Mouse (Mus musculus) embryonic facial prominence, embryonic 14.5 days (tissue): ENCODE results near the gene Ptprg. TPM values are rescaled to one million over a fixed set of nuclear protein-coding genes. Genes with fewer than 3 reads are reported as not detected.
"Not testable (repeated sequence)": the region's sequence is repeated elsewhere in the genome, so short reads cannot be mapped to it uniquely, and the experiment has no call there.

Source experiments
- ATAC-seq: fragments of 200-750 bp; cut with Nextera tagmentation; 2 replicates; pipeline ENCODE4 v1.8.0; 2017; ENCODE audit warnings: low read depth, moderate number of reproducible peaks, moderate TSS enrichment
- DNase-seq: peaks from one replicate; pipeline ENCODE4 v3.0.0-alpha.2; 2015; ENCODE audit warnings: low spot score
- H3K27ac ChIP-seq: fragments of 300-500 bp; sonication (generic); replicated peaks from 2 replicates; pipeline ENCODE4 v1.5.1; 2014; ENCODE audit warnings: low read depth, mild to moderate bottlenecking, low read length, moderate library complexity
- H3K27me3 ChIP-seq: fragments of 300-500 bp; sonication (generic); replicated peaks from 2 replicates; pipeline ENCODE4 v1.6.1; 2014; ENCODE audit warnings: low read length; ENCODE audit not compliant: control insufficient read depth, insufficient read depth
- H3K36me3 ChIP-seq: fragments of 300-500 bp; sonication (generic); 2 replicates; pipeline ENCODE4 v1.6.1; 2014; ENCODE audit warnings: low read length, mixed read lengths; ENCODE audit not compliant: control insufficient read depth, insufficient read depth
- H3K4me1 ChIP-seq: fragments of 300-500 bp; sonication (generic); 2 replicates; pipeline ENCODE4 v1.6.1; 2014; ENCODE audit warnings: antibody characterized with exemption, low read length; ENCODE audit not compliant: control insufficient read depth, insufficient read depth
- H3K4me2 ChIP-seq: fragments of 300-500 bp; sonication (generic); 2 replicates; pipeline ENCODE4 v1.6.1; 2014; ENCODE audit warnings: low read depth, mild to moderate bottlenecking, low read length, moderate library complexity, mixed read lengths
- H3K4me3 ChIP-seq: fragments of 300-500 bp; sonication (generic); 2 replicates; pipeline ENCODE4 v1.5.1; 2014; ENCODE audit warnings: low read depth, mild to moderate bottlenecking, low read length
- H3K9ac ChIP-seq: fragments of 300-500 bp; sonication (generic); 2 replicates; pipeline ENCODE4 v1.6.1; 2014; ENCODE audit warnings: low read depth, mild to moderate bottlenecking, low read length, moderate library complexity, mixed read lengths
- H3K9me3 ChIP-seq: fragments of 300-500 bp; sonication (generic); 2 replicates; pipeline ENCODE4 v1.6.1; 2016; ENCODE audit warnings: low read length; ENCODE audit not compliant: control insufficient read depth
- WGBS: fragments of 180-500 bp; shearing (Covaris S2); extraction: QIAGEN DNeasy Blood & Tissue Kit; methylation state at CpG from one replicate; pipeline ENCODE4 v1.1.7; 2014; 5-methylcytosine and 5-hydroxymethylcytosine counted together
- polyA plus RNA-seq: library from polyadenylated mRNA; unstranded; fragments of >200 nt; fragmentation: Nextera tagmentation; extraction: Ambion mirVana; gene quantifications from 2 replicates; pipeline ENCODE4 v1.2.1, GENCODE M21; 2014

Gene Ptprg
- polyA plus RNA-seq, 1 experiment from 2014 or later = 23.5 TPM

DNA sequence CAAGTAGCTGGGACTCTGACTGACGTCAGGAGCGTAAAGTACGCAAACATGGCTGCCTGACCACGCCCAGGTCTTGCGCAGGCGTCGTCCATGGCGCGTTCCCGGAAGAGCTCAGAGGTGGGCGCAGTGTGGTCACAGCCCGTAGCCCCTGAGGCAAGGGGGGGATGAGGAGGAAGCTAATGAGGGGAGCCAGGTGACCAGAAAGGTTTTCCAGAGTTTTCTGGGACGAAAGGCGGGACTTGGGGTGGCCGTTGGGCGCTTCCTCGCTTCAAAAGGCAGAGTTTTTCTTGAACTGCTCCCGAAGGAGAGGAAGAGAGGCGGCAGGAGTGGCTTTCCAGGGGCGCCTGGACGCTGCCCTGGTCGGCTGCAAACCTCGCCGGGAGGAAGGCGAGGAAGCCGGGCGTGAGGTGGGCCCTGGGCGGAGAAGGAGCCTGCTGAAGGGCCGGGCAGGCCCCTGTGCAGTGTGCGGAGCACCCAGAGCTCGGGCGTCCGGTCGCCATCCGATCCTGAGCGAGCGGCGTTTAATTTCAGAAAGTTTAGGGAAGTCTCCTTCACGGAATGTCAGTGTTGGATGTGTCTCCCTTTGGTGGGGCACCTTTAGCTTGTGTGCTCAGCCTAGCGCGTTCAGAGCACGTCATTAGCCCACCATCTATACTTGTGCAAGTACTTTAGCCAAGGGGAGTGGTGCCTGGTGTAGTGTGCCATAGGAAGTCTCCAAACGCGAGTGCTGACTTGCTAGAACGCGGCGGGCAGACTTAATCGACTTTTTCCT, 731.0 kb downstream of the Ptprg start, which contains the start of gene 3830406C13Rik:
3830406C13Rik (plus strand) TSS at position 33 of the 772 bp plus-strand sequence.
- Histone ChIP-seq H3K9me3 (no peaks in the 10 kb centered on the region), H3K9ac (peak within 1 kb of the TSS; percentile 93), H3K27me3 (no peaks in the 10 kb centered on the region; the same call in 1 of the 2 replicates), H3K4me2 (peak within 1 kb of the TSS; percentile 82), H3K4me3 (peak within 1 kb of the TSS; percentile 83), H3K27ac (peak within 1 kb of the TSS; percentile 93), H3K4me1 (0 out of 2 replicates have a peak, but pooled peaks cover 3% of the 10 kb centered on the region), H3K36me3 (peaks cover 4% of the 10 kb centered on the region; the same call in 1 of the 2 replicates)
- peak; percentile 95 for DNase-seq
- ATAC-seq = peak; percentile 98
- under 1% methylated on average over 38 of the region's 48 CpGs for WGBS

DNA sequence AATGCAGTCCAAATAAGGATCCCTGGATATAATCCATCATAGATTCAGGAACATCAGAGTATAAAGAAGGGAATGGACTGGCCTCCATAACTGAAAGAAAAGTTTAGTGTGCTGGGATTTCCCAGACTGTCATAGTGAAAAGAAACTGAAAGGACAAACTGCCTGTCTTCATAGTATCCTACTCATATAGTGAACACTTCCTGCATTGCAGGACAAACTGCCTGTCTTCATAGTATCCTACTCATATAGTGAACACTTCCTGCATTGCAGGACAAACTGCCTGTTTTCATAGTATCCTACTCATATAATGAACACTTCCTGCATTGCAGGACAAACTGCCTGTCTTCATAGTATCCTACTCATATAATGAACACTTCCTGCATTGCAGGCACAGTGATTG, 736.4 kb downstream of the Ptprg start:
- not testable (repeated sequence) for DNase-seq, H3K27me3 ChIP-seq, ATAC-seq, H3K9ac ChIP-seq, H3K4me3 ChIP-seq, H3K27ac ChIP-seq, H3K36me3 ChIP-seq, H3K4me2 ChIP-seq, H3K9me3 ChIP-seq, H3K4me1 ChIP-seq

Other genes with a start within 250 kb of the Ptprg start
- 1.7 TPM in 2 replicates for gene Gm3839, start 196.8 kb upstream of the Ptprg start, polyA plus RNA-seq